Mouse (Mus musculus) olfactory bulb, adult 2 months (tissue): ENCODE measurements around the gene Ssbp4.

Experiments used
- CTCF ChIP-seq: fragments of 200-500 bp; IDR thresholded peaks from 2 replicates; pipeline ENCODE4 v1.5.1; 2012; ENCODE audit warnings: low read depth, mild to moderate bottlenecking, low read length, moderate library complexity; ENCODE audit not compliant: insufficient read depth
- POLR2A ChIP-seq: fragments of 200-500 bp; IDR thresholded peaks from 2 replicates; pipeline ENCODE4 v1.6.1; 2012; ENCODE audit warnings: mild to moderate bottlenecking, low read depth, low read length, moderate library complexity; ENCODE audit not compliant: insufficient read depth

GRCm38 (mm10) chr8:70656193-70656790 lies 47.6 kb upstream of the Ssbp4 start:
- no peak for TF ChIP-seq CTCF
- no peak for TF ChIP-seq POLR2A
